ENCODE assay signal across 13 mouse cellular contexts in genomic region chrX:10219281-10219680, GRCm38 (mm10). TPM values are rescaled to one million over a fixed set of nuclear protein-coding genes. Genes with fewer than 3 reads are reported as not detected.
DNase-seq lines count a peak whose midpoint lies in the region; ATAC-seq lines count a peak whose summit lies in the region.
"Had no signal": no experiment of that assay in that cellular context is flagged by ENCODE, and none has a peak within 500 bp of the region (broad histone marks: within the 10 kb centered on the region; RNA-seq: fewer than 3 reads in every experiment).

No protein-coding gene starts in this region.

- no peak for ATAC-seq in monocyte, adult 5-6 weeks (replicated peaks; ENCODE audit: insufficient number of reproducible peaks, low FRiP score, low TSS enrichment, poor library complexity, severe bottlenecking)
- ATAC-seq: liver, postnatal 0 days had no signal

- intact Hi-C loops in heart, postnatal 36 days (cut with DNase I) = loop anchor here (5.0 to 10.0 kb wide), 2 partner anchors 268 to 496 kb away; partner anchors contain the start of genes Mid1ip1 and Tspan7

- DNase-seq in heart, adult 8-10 months (ENCODE audit: low spot score) = peak; percentile 19
- DNase-seq in heart, postnatal 36 days = no peak
- DNase-seq in retina, postnatal 1 day = peak; percentile 20
- no peak for DNase-seq in retina, embryonic 14.5 days (ENCODE audit: low spot score)
- DNase-seq in cerebellum, adult 9-10 months = peak; percentile 45
- no peak for DNase-seq in thymus, postnatal 14 days
- DNase-seq: kidney, adult 11 months; kidney, postnatal 14 days; layer of hippocampus, adult 9-11 months; liver, postnatal 0 days; right cerebral cortex, postnatal 4 days had no signal

RNA-seq across cellular contexts. Expression of gene Rpgr, which starts 2.6 kb away (rescaled TPM):
- 1 to 10 TPM; 2.3 to 4.7 (median 3.3) TPM for total RNA-seq in heart, adult 8-10 months (2022)
- 1 to 10 TPM; 2.4 to 4.0 TPM for total RNA-seq in heart, postnatal 36 days (2021)
- 1.6 to 4.4 TPM (median 4.2 TPM) in 3 replicates for total RNA-seq in monocyte, adult 5-6 weeks (2017)

RNA-seq across cellular contexts. Expression of gene Otc, which starts 32.8 kb away (rescaled TPM):
- total RNA-seq in heart, adult 8-10 months (2022) = under 1 TPM in 1 of 4 experiments, not detected in 3; 0.11 TPM
- total RNA-seq in heart, postnatal 36 days (2021) = not detected
- not detected in 3 replicates for total RNA-seq in monocyte, adult 5-6 weeks (2017)
- total RNA-seq: left cerebral cortex, postnatal 10 days had no signal

Comparison
In these comparisons a context has a peak if more than half of its experiments do, and no peak if none do; other contexts are left out.
1. DNase-seq: peak in heart, adult 8-10 months (single experiment), retina, postnatal 1 day (single experiment) and cerebellum, adult 9-10 months (single experiment); none in heart, postnatal 36 days (0 of 2), retina, embryonic 14.5 days (single experiment) and thymus, postnatal 14 days (single experiment).